8 mouse cellular contexts compared by ENCODE assay signal in the genomic region with DNA sequence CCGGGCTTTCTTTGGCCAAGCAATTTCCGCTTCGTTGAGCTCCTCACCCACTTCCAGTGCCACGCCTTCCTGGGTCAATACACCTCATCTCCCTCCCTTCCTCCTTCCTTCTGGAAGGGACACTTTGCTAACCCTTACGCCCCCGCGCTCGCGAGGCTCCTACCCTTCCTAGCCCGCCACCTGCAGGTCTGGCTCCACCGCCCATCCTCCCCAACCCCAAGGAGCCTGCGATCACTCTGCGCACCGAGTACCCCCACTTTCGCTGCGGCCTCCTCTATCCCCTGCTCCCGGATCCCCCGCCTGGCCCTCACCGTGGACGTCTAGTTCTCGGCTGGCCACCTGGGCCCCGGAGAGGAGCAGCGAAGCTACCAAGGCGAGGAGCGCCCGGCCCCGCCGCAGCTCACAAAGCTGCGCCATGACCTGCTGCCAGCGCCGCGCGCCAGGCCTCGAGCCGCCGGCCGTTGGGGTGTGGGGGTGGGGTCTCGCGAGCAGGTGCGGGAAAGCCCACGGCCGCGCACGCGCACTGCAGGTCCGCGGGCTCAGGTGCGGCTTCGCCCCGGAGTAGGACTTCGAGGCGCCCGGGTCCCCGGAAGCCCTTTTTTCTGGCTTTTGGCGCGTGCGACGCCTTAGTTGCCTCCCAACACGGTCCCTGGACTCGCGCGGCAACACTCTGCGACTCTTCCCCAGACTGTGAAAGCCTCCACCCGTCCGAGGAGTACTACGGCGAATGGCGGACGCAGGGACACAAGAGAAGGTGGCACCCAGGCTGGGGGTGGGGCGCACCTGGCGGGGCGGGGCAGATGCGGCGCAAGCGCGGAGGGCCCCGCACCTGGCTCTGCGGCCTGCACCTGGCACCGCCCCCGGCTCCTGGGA. TPM values are rescaled to one million over a fixed set of nuclear protein-coding genes. Genes with fewer than 3 reads are reported as not detected.
DNase-seq lines count a peak whose midpoint lies in the region; ATAC-seq lines count a peak whose summit lies in the region.

TSS of gene Spint2 (minus strand) at position 712 of the 873 bp plus-strand sequence.

- H3K9me3 ChIP-seq in embryonic facial prominence, embryonic 10.5 days: no peaks in the 10 kb centered on the region
- no peaks in the 10 kb centered on the region for H3K9me3 ChIP-seq in lung, embryonic 16.5 days (ENCODE audit: control insufficient read depth, low read length)

- H3K4me2 ChIP-seq in lung, embryonic 16.5 days (ENCODE audit: low read depth, low read length): peak within 1 kb of the TSS; percentile 83

- intact Hi-C loops in heart, postnatal 25 days (cut with DNase I): loop anchor here (5.0 kb wide), 1 partner anchor 34 kb away; the partner anchor contains the start of gene 2200002D01Rik

- H3K27me3 ChIP-seq in embryonic facial prominence, embryonic 10.5 days (replicated peaks; ENCODE audit: low read depth, poor library complexity, severe bottlenecking): peaks cover 69% of the 10 kb centered on the region
- peaks cover 11% of the 10 kb centered on the region for H3K27me3 ChIP-seq in lung, embryonic 16.5 days (ENCODE audit: control insufficient read depth, insufficient read depth, low read depth, low read length)

- H3K9ac ChIP-seq in lung, embryonic 16.5 days (ENCODE audit: low read length): peak within 1 kb of the TSS; percentile 82

- peaks cover 30% of the 10 kb centered on the region for H3K4me1 ChIP-seq in embryonic facial prominence, embryonic 10.5 days
- H3K4me1 ChIP-seq in lung, embryonic 16.5 days (replicated peaks; ENCODE audit: control insufficient read depth, insufficient read depth, low read length): peaks cover 11% of the 10 kb centered on the region

- WGBS in embryonic facial prominence, embryonic 10.5 days: under 1% methylated on average over 80 of the region's 80 CpGs
- WGBS in large intestine, adult 2 months: 1% methylated on average over 80 of the region's 80 CpGs
- under 1% methylated on average over 75 of the region's 80 CpGs for WGBS in lung, embryonic 16.5 days

- peak; percentile 92 for ATAC-seq in lung, embryonic 16.5 days (ENCODE audit: low read depth)

- H3K4me3 ChIP-seq in embryonic facial prominence, embryonic 10.5 days: peak within 1 kb of the TSS; percentile 76
- H3K4me3 ChIP-seq in lung, embryonic 16.5 days (ENCODE audit: low read length): peak within 1 kb of the TSS; percentile 68

- DNase-seq in CD4-positive, CD25-positive, alpha-beta regulatory T cell, adult 2 months (ENCODE audit: low read depth, low spot score): peak; percentile 79
- peak; percentile 91 for DNase-seq in R1 (ENCODE audit: low read depth, low spot score)
- DNase-seq in embryonic facial prominence, embryonic 10.5 days (ENCODE audit: low spot score): peak; percentile 78
- DNase-seq in heart, postnatal 25 days (ENCODE audit: low spot score): no peak
- DNase-seq in large intestine, adult 2 months (ENCODE audit: low read depth, low spot score): no peak
- DNase-seq in ovary, postnatal 14 days (ENCODE audit: low spot score): peak; percentile 70
- peak; percentile 93 for DNase-seq in urinary bladder, postnatal 14 days (ENCODE audit: low spot score)

- H3K36me3 ChIP-seq in embryonic facial prominence, embryonic 10.5 days (replicated peaks): no peaks in the 10 kb centered on the region
- no peaks in the 10 kb centered on the region for H3K36me3 ChIP-seq in lung, embryonic 16.5 days (ENCODE audit: control insufficient read depth, insufficient read depth, low read length)

- peak within 1 kb of the TSS; percentile 85 for H3K27ac ChIP-seq in embryonic facial prominence, embryonic 10.5 days (replicated peaks)
- H3K27ac ChIP-seq in lung, embryonic 16.5 days (ENCODE audit: low read length): peak within 1 kb of the TSS; percentile 91

RNA-seq across cellular contexts. Expression of gene Spint2, which starts in this region (rescaled TPM):
- polyA plus RNA-seq in embryonic facial prominence, embryonic 10.5 days (2016; fragmentation: Nextera tagmentation; extraction: Ambion mirVana): 75.5 and 79.3 TPM in 2 replicates
- 10 to 100 TPM; 33.5 to 37.1 TPM for total RNA-seq in heart, postnatal 25 days (2021)
- polyA plus RNA-seq in large intestine, adult 2 months (2012; rRNA removed): 1,158 and 1,420 TPM in 2 replicates
- 309 and 317 TPM in 2 replicates for polyA plus RNA-seq in lung, embryonic 16.5 days (2015; fragmentation: Nextera tagmentation; extraction: Ambion mirVana)

Comparison
In these comparisons a context has a peak if more than half of its experiments do, and no peak if none do; other contexts are left out.
1. DNase-seq: peak in CD4-positive, CD25-positive, alpha-beta regulatory T cell, adult 2 months (single experiment), R1 (single experiment), embryonic facial prominence, embryonic 10.5 days (single experiment), ovary, postnatal 14 days (single experiment) and urinary bladder, postnatal 14 days (single experiment); none in heart, postnatal 25 days (single experiment) and large intestine, adult 2 months (single experiment).